Mouse (Mus musculus) cerebellum, adult (tissue): ENCODE measurements around the gene Mex3a.

ENCODE experiments used
- ATAC-seq: cut with Nextera tagmentation; 2 replicates; pipeline ENCODE4 v1.9.2; 2017; ENCODE audit warnings: mild to moderate bottlenecking, moderate library complexity, mixed read lengths; ENCODE audit not compliant: insufficient number of reproducible peaks, low FRiP score, low TSS enrichment

Mex3a gene

GRCm38 (mm10) chr3:88532299-88532674, at the start of gene Mex3a:
Gene Mex3a (plus strand): TSS chr3:88532395.
- ATAC-seq = no peak

GRCm38 (mm10) chr3:88483141-88483540, 49.1 kb upstream of the Mex3a start:
- no peak for ATAC-seq

GRCm38 (mm10) chr3:88483621-88484020, 48.6 kb upstream of the Mex3a start:
- ATAC-seq = peak; percentile 41; the same call in 1 of the 2 replicates

GRCm38 (mm10) chr3:88484597-88485316, 47.4 kb upstream of the Mex3a start:
- ATAC-seq = no peak

GRCm38 (mm10) chr3:88486043-88486442, 46.2 kb upstream of the Mex3a start:
- ATAC-seq = no peak

GRCm38 (mm10) chr3:88486887-88487286, 45.3 kb upstream of the Mex3a start:
- no peak for ATAC-seq

- ATAC-seq = no peak
Measured at GRCm38 (mm10) chr3:88487396-88487795, 44.8 kb upstream of the Mex3a start.

- no peak for ATAC-seq
Measured at GRCm38 (mm10) chr3:88493706-88494582, 38.3 kb upstream of the Mex3a start.

- ATAC-seq = no peak
Measured at GRCm38 (mm10) chr3:88494836-88495628, 37.2 kb upstream of the Mex3a start.

GRCm38 (mm10) chr3:88495741-88496415, 36.3 kb upstream of the Mex3a start:
- no peak for ATAC-seq

- ATAC-seq = no peak
Measured at GRCm38 (mm10) chr3:88499580-88499979, 32.6 kb upstream of the Mex3a start.

GRCm38 (mm10) chr3:88500087-88500486, 32.1 kb upstream of the Mex3a start:
- no peak for ATAC-seq

- no peak for ATAC-seq
Measured at GRCm38 (mm10) chr3:88500655-88501365, 31.4 kb upstream of the Mex3a start.

- no peak for ATAC-seq
Measured at GRCm38 (mm10) chr3:88501366-88502030, 30.7 kb upstream of the Mex3a start.

- no peak for ATAC-seq
Measured at GRCm38 (mm10) chr3:88502031-88502571, 30.1 kb upstream of the Mex3a start.

- ATAC-seq = peak; percentile 94
Measured at GRCm38 (mm10) chr3:88502641-88503504, 29.3 kb upstream of the Mex3a start.

GRCm38 (mm10) chr3:88503505-88503863, 28.7 kb upstream of the Mex3a start:
- ATAC-seq = 0 out of 2 replicates have a peak, but pooled peaks have one; percentile 5
